Mouse (Mus musculus): ENCODE data around the gene Hist1h2bk.

Hist1h2bk gene

DNA sequence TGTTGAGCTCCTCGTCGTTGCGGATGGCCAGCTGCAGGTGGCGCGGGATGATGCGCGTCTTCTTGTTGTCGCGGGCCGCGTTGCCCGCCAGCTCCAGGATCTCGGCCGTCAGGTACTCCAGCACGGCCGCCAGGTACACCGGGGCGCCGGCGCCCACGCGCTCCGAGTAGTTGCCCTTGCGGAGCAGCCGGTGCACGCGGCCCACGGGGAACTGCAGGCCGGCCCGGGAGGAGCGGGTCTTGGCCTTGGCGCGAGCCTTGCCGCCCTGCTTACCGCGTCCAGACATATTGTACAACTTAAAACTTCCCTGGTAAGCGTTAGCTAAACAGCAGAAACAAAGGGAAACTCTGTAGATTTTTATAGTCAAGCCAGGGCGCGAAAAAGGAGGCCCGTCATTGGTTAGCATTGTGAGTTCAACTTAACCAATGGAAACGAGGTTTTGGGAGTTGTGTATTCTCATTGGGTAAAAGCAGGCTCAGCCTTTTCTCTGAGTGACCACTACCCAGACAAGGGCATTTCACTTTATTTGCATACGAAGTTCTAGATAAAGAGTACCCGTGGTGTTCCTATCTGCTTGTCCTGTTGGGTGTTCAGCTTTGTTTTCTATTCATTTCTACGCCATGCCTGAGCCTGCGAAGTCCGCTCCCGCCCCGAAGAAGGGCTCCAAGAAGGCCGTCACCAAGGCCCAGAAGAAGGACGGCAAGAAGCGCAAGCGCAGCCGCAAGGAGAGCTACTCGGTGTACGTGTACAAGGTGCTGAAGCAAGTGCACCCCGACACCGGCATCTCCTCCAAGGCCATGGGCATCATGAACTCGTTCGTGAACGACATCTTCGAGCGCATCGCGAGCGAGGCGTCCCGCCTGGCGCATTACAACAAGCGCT lies at the start of gene Hist1h2bk, which contains the start of gene Hist1h2ah:
TSS of gene Hist1h2bk (plus strand) at position 604 of the 882 bp plus-strand sequence.
TSS of gene Hist1h2ah (minus strand) at position 302 of the 882 bp plus-strand sequence.
- DNase-seq = peak; percentile 74

DNA sequence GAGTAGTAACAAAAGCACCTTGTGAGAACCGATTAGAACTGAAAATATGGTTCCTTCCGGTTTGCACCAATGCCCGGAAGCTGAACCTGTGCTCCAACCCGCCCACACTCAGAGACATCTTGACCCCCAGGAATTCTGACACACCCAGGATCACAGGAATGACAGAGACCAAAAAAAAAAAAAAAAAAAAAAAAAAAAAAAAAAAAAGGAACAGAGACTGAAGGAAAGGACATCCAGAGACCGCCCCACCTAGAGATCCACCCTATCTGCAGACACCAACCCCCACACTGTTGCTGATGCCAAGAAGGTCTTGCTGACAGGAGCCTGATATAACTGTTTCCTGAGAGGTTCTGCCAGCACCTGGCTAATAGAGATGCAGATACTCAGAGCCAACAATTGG lies 43.1 kb upstream of the Hist1h2bk start:
- no peak for DNase-seq

DNA sequence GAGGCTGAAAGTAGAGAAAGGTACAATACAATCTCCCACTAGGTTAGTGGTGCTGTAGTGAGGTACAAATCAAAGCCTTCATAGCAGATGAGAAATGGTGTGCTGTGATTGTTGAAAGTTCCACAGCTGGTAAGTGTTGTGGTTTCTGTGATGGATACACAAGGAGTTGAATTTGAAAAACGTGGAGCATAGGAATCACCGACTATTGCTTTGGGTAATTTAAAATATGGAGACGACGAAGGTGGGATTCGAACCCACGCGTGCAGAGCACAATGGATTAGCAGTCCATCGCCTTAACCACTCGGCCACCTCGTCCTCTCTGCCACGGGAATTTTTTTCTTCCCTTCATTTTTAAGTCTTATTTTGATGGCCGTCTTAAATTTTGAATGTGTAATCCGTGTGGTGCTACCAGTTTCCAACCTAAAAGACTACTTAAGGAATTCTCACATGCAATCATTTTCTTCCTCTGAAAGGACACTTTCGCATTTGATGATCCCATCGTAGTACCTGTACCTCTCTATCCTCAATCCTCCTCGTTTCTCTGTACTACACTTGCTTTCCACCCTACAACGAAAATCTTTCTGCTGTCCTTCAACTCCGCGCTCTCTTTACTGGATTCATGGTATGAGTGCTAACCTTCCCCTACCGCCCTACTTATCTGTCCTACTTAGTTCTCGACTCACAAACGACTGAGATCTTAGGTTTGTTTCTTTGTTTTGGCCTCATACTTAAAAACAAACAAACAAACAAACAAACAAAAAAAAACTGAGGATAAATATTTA lies 41.5 kb upstream of the Hist1h2bk start:
- no peak for DNase-seq

DNA sequence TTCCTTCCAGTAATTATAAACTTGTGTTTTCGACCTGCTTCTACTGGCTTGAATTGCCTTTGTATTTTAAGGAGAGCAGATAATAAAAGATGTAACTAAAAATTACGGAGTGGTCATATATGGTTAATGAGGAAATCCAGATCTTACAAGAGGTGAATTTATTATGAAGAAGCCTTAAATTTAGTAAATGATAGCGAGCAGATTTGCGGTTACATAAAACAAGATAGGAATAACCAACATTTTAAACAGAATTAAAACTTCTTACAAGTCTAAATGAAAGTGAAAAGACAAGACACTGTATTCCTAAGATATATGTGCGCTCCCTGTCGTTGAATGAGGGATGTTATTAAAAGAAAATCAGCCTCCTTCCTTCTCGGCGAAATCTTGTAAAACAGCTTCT lies 40.8 kb upstream of the Hist1h2bk start:
- DNase-seq = no peak

DNA sequence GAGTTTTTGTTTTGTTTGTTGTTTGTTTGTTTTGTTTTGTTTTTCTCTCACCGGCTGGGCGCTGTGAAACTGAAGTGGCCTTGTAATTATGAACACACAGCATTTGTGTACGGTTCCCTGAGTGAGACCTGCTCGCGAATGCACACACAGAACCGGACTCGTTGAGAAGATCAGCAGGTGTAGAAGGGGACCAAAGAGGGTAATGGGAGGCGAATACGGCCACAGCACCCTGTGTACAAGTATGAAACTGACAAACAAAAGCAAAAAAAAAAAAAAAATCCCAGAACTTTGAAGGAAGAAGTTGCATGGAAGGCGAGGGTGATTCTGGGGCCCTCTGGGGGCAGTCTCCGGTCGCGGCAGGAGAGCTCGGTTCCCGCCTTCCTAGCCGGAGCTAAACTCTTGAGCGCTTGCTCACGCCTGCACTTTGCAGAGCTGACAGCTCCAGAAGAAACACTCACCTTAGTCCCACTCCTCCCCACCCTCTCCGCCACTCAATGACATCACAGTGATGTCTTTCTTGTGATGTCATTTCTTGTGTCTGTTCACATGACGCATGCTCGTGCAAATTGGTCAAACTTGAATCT lies 40.2 kb upstream of the Hist1h2bk start:
- DNase-seq = no peak

DNA sequence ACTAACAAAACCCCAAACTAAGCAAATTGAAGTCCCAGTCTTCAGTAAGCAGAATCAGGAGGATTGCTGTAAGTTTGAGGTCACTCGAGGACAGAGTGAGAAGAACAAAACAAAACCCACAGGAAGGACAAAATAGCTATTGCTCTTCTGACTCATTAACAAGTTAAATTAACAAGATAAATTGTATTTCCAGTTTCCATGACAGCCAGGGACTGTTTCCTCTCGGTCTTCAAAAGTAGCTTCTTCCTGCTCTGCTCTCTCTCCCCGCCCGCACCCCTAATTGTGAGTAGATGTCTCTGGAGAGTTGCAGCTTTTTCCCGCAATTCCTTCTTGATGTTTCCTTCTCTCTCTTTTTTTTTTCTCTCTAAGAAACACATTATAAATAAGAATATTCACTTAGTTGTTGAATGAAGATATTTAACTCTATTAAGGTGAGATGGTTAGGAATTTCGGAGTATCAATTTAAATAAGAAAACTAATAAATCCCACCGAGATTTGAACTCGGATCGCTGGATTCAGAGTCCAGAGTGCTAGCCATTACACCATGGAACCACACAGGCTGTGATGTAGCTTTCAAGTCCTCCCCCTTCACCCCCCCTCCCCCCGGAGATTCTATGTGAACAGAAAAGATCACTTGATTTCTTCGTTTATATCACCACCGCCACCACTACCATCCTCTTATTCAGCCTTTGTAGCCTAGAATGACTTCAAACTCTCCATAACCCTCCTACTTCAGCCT lies 39.4 kb upstream of the Hist1h2bk start:
- DNase-seq = no peak

DNA sequence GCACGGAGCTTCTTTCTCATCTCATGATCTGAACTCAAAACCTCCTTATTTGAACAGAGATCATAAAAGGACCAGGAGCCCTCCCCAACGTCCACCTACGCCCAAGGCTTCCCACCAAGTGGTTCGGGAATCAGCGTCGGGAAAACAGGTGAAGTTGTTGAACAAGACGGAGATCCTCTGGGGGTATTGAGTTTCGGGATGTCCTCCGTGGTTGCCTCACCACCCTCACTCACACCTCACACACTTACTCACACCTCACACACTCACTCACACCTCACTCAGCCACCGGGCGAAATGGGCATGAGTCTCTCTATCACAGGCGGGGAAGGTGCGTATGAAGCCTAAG lies 38.9 kb upstream of the Hist1h2bk start:
- no peak for DNase-seq

DNA sequence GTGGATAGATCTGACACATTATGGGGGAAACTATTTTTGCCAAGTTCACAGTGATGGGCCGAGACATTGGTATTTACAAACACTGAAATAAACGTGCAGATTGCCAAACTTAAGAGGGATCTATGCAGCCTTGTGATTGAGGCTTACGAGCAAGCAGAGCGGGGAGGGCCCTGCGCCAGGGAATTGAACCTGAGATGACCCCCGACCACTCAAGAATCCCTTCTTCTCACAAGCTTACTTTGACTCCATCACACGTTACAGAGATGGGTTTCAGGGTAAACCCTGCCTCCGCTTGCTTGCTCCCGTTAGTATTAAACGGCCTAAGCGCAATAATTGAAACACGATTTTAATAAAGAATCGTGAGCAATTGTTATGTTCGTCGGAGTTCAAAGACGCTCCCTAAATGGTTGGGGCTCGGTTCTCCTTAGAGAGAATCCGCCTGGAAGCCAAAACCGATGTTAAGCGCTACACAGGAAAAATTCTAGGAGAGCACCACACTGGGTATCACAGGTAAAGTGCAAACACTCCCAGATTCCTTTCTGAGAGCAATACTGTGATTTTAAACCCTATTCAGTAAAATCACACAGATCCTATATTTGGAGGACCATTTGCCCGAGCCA lies 38.4 kb upstream of the Hist1h2bk start:
- no peak for DNase-seq

DNA sequence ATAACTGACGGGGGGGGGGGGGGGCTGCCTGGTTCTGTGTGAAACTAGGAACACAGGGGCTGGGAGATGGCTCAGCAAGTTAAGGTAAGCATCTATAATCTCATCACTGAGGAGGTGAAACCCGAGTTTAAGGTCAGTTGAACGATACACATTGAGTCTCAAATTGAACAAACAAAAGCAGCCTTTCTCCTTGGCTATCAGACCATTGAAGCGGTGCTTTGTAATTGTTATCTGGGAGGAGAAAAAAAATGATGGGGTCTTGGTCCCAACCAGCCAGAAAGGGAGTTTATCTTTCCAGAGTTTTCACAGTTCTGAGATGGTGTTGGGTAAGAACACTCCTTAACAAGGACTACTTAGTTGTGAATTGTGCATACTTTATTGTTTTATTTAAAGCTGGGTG lies 37.8 kb upstream of the Hist1h2bk start:
- DNase-seq = no peak

DNA sequence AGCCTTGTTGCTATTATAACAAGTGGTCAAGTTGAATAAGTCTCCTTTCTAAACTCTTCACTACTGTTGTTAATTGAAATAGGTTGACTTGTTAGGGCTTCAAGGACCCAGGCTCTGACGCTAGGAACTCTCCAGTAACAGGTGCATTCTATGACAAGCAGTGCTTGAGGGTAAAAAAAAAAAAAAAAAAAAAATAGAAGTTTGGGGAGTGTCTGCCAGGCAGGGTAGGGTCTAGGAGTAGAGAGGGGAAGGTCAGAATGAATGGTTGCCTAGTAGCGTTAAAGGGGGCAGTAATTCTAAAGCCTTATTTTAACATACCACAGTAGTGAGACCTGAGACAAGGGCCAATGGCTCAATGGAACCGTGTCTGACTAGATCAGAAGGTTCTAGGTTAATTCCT lies 37.3 kb upstream of the Hist1h2bk start:
- DNase-seq = no peak

DNA sequence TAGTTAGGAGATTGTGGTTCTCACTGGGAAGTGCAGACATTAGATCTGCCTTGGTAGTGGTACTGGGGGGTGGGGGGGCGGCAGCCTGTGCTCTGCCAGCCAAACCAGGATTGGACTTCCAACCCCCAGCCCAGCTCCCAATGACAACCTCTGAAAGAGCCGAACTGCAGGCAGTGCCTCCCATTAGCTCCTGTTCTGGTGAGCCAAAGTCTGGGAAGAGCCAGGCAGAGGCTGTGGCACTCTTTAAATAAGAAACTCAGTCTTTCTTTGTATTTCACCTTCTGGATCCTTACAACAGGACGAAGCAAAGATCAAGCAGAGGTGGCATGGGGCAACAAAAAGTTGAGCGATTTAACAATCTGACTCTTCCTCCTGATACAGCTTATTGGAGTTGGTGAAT lies 36.5 kb upstream of the Hist1h2bk start:
- DNase-seq = no peak

DNA sequence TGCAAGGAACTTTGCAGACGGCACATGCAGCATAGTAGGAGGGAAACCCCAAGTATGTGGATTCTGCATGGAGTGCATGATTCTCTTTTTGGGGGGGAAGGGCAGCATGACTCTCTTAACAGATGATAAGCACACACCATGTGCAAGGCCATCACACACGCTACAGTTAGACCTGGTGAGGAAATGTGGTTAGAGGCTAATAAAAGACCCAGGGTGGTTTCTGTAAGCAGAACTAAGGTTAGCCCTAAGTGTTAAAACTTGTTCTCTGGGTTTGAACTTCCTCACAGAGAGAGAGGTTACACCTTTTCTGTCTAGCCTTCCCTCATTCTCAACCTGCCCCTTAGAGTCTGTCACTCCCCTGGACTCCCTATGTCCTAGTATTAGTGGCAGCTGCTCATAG lies 34.3 kb upstream of the Hist1h2bk start:
- no peak for DNase-seq

DNA sequence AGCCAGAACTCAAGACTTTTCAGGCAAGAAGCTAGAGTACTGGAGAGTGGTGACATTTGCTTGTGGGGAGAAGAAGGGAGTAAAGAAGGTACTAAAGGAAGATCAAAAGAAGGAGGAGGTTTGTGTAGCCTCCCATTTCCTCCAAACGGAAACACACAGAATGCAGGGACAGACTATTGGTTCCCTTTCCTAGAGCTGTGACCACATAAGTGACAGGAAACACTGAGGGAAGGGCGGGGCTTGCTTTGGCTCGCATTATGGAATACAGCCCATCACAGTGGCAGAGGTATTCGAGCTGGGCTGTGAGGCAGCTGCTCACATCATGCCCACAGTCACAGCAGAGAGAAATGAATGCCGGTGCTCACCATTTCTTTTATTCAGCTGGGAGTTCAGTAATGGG lies 33.8 kb upstream of the Hist1h2bk start:
- no peak for DNase-seq

DNA sequence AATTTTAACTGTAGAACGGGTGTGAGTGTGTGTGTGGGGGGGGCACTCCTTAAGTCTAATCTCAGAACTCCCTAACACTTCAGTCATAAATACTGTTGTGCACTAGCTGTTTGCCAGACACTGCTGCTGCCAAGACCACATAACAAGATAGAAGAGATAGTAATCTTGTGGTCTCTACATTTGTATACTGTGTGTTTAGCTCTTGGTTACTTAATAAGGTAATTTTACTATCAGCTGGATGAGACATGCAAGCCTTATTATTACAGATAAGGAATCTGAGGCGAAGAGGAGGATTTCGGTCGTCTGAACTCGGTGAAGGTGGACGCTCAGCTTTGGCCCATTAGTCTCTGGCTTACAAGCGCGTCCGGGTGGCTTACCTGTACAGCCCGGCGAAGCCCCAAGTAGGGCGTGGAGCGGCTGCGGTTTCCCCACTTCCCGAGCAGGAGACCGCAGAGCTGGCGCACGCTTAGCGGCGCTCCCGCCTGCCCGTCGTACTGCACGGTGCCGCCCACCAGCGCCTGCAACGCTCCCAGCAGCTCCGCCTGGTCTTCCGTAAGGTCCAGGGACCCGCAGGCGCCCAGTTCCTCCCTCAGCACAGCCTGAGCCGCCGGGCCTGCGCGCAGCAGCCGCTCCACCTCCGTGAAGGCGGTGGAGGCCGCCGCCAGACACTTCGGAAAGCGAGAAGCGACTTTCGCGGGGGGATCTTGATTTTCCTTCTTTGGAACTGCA lies 29.9 kb upstream of the Hist1h2bk start:
- DNase-seq = peak in 1 of 2 experiments; percentile 38

DNA sequence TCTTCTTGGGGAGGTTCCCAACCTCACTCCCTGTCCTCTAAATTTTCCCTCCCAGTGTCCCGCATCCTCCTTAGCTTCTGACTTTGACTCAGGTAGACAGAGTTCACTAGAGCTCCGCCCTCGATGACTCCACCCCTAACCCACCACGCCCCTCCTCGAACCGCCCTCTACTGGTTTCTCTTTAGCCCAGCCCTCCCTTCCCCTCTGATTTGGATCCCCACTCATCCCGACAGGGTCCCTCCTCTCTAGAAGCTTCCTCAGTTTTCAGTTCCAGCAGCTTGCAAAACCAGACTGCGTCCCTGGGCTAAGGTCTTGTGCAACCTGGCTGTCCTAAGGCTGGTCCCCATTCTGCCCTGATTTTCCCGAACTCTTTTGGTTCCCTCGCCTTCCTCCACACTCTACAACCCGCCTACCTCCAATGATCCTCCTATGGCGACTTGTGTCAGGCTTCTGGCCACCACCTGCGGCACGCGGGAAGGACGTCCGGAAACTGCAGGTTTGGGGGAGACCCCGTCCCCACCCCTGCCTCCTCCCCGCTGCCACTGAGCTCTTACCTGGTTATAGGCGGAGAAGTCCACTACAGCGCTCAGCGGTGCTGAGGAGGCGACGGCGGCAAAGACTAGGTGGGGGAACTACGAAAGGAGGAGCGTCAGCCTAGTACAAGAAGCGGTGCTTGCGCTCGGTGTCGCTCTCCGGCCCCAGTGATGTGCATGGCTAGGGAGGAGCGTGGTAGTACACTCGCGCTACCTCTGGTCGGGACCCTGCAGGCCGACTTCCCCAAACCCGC lies 29.1 kb upstream of the Hist1h2bk start:
- no peak for DNase-seq

DNA sequence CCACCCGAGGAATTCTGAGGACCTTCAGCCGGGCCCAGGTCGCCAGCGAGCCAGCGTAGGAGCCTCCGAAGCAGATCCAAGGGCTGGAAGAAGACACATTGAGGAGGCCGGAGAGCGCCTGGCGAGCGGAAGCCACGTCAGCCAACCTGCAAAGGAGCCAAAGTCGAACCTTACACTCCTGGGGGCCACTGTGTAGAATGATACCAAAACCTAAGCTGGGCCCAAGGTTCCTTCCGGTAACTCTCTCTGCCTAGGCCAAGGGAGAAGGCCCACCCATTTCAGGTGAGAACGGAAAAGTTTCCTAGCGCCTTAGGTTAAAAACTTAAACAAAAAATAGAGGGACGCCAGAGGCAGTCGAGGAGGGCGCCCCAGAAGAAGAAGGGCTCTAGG lies 28.6 kb upstream of the Hist1h2bk start:
- no peak for DNase-seq

DNA sequence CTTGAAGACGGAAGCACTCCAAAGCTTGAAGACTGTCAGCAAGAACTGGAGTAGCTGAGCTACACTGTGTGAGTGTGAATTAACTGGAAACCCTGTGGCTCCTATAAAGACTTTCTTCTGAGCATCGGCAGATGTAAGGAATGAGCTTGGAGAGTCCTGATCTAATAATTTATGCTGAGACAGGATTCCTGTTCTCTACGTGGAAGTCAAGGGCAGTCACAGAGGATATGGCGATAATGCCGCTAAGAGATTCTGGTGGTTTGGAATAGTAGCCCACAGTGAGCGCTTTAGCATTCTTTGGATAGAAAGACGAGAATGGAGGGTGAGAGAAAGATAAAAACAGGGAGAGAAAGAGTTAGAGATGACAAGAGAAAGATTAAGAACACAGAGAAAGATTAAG lies 27.8 kb upstream of the Hist1h2bk start:
- no peak for DNase-seq

DNA sequence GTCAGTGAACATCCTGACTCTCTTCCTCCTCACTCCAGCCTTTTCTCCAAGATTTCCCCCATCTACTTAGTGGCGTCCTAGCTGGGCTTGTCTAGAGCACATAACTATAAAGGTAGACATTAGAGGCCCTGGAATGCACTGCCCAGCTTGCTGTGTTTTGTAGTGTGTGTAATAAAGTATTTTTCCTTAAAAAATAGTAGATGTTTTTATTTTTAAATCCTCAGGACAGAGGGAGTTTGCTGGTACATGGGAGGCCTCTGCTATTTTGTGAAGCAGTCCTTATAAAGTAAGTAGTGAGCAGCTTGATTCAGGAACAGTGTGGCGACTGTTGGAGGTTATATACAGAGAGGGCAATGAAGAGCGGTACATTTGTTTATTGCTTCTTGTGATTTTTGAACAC lies 27.0 kb upstream of the Hist1h2bk start:
- DNase-seq = no peak

DNA sequence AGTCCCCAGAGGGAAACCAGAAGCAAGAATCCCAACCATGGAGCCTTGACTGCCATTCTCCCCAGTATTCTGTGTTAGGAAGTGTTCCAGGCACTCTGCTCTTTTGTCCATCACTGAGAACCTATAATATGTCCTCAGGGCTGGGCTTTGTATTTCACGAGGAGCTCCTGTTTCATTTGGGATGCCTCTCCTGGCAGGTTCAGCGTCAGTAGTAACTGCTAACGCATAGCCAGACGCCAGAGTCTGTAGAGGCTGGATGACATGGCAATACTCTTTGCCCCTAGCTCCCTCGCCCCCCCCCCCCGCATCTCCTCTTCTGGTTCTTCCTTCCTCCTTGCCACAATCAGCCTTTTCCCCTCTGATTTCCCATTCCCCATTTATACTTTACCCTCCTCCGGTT lies 26.0 kb upstream of the Hist1h2bk start, which contains the start of gene Prss16:
TSS of gene Prss16 (minus strand) at position 101 of the 400 bp plus-strand sequence.
- no peak for DNase-seq

DNA sequence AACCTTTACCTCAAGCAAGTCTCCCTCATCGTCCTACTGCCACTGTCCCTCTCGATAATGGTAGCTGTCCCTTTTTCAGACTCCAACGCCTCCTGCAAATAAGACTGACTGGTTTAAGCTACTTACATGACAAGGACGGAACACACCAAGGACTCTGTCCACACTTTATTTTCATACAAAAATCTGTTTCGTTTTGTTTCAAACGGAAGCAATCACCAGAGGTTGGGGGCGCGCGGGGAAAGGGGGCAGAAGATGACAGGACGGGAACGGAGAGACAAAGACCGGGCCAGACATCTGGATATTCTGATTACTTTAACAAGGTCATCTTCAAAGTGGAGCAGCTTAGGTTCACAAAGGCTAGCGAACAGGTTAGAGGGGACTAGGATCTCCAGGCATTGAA lies 22.0 kb upstream of the Hist1h2bk start:
- DNase-seq = no peak

DNA sequence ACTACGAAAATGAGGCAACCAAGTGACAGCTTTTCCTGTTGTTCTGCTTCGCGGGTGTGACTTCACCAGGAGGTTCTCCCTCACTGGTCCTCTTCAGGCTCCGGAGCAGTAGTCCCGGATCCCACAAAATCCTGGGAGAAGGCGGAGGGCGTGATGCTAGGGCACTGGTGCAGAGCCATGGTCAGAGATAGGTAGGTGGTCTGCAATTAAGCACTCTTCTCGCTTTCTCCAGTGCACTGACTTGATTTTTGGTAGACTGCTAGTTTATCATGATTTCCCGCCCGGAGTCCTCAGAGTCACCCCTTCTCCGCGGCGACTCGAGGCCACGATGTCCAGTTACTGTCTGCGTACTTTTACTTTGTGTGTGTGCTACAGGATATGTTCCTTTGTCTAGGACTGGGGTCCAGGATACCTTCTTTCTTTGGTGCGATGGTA lies 21.2 kb upstream of the Hist1h2bk start:
- DNase-seq = no peak
